In genomic region chr15:85670789-85671700, GRCm38 (mm10) we compare ENCODE assay signal across 7 mouse cellular contexts.
DNase-seq lines count a peak whose midpoint lies in the region; ATAC-seq and TF ChIP-seq lines count a peak whose summit lies in the region.

No protein-coding gene starts in this region.

- H3K27ac ChIP-seq in intestine, postnatal 0 days (ENCODE audit: low read depth, low read length) = peak overlapping the region; percentile 88
- H3K27ac ChIP-seq in limb, embryonic 10.5 days = peak overlapping the region; percentile 77
- H3K27ac ChIP-seq in midbrain, embryonic 12.5 days (replicated peaks) = peak overlapping the region; percentile 89
- peak overlapping the region; percentile 86 for H3K27ac ChIP-seq in stomach, embryonic 14.5 days (ENCODE audit: low read length)

- no peaks in the 10 kb centered on the region for H3K9me3 ChIP-seq in intestine, postnatal 0 days (ENCODE audit: control insufficient read depth)
- no peaks in the 10 kb centered on the region for H3K9me3 ChIP-seq in limb, embryonic 10.5 days (replicated peaks)
- H3K9me3 ChIP-seq in midbrain, embryonic 12.5 days = no peaks in the 10 kb centered on the region
- no peaks in the 10 kb centered on the region for H3K9me3 ChIP-seq in stomach, embryonic 14.5 days (ENCODE audit: control insufficient read depth, low read depth, low read length)

- peaks cover 32% of the 10 kb centered on the region for H3K27me3 ChIP-seq in intestine, postnatal 0 days (replicated peaks; ENCODE audit: control insufficient read depth, insufficient read depth, low read length)
- H3K27me3 ChIP-seq in limb, embryonic 10.5 days (ENCODE audit: low read depth, poor library complexity, severe bottlenecking) = peaks cover 96% of the 10 kb centered on the region
- peaks cover 91% of the 10 kb centered on the region for H3K27me3 ChIP-seq in midbrain, embryonic 12.5 days
- H3K27me3 ChIP-seq in stomach, embryonic 14.5 days (ENCODE audit: control insufficient read depth, insufficient read depth, low read length) = peaks cover 10% of the 10 kb centered on the region

- no peaks in the 10 kb centered on the region for H3K4me1 ChIP-seq in intestine, postnatal 0 days (replicated peaks; ENCODE audit: control insufficient read depth, insufficient read depth, low read length)
- H3K4me1 ChIP-seq in limb, embryonic 10.5 days = peaks cover 22% of the 10 kb centered on the region
- peaks cover 13% of the 10 kb centered on the region for H3K4me1 ChIP-seq in midbrain, embryonic 12.5 days
- peaks cover 17% of the 10 kb centered on the region for H3K4me1 ChIP-seq in stomach, embryonic 14.5 days (ENCODE audit: control insufficient read depth, insufficient read depth, low read length)

- under 1% methylated on average over 110 of the region's 141 CpGs for WGBS in intestine, postnatal 0 days
- WGBS in limb, embryonic 10.5 days = 2% methylated on average over 128 of the region's 141 CpGs
- under 1% methylated on average over 114 of the region's 141 CpGs for WGBS in midbrain, embryonic 12.5 days
- under 1% methylated on average over 71 of the region's 141 CpGs for WGBS in stomach, embryonic 14.5 days

- peak overlapping the region; percentile 83 for H3K9ac ChIP-seq in intestine, postnatal 0 days (ENCODE audit: low read depth, low read length)
- H3K9ac ChIP-seq in midbrain, embryonic 12.5 days (replicated peaks) = peak overlapping the region; percentile 84
- H3K9ac ChIP-seq in stomach, embryonic 14.5 days (replicated peaks; ENCODE audit: low read depth, low read length) = peak overlapping the region; percentile 86

- peak; percentile 87 for DNase-seq in adrenal gland, adult 8-10 months
- DNase-seq in cerebellum, postnatal 25 days = peak; percentile 92 to 93
- peak; percentile 79 to 92 for DNase-seq in gastrocnemius, postnatal 4 days (ENCODE audit: low spot score in 2 of 2)
- DNase-seq in limb, embryonic 10.5 days (ENCODE audit: low spot score) = peak; percentile 68

- H3K36me3 ChIP-seq in intestine, postnatal 0 days (ENCODE audit: control insufficient read depth, insufficient read depth) = no peaks in the 10 kb centered on the region; the same call in 1 of the 2 replicates
- no peaks in the 10 kb centered on the region for H3K36me3 ChIP-seq in limb, embryonic 10.5 days
- H3K36me3 ChIP-seq in midbrain, embryonic 12.5 days = no peaks in the 10 kb centered on the region
- H3K36me3 ChIP-seq in stomach, embryonic 14.5 days (ENCODE audit: control insufficient read depth, insufficient read depth, low read length) = no peaks in the 10 kb centered on the region; the same call in 1 of the 2 replicates

- no peak for TF ChIP-seq CTCF in intestine, postnatal 0 days (IDR thresholded peaks at IDR 0.05; ENCODE audit: low read depth)

- H3K4me3 ChIP-seq in intestine, postnatal 0 days (ENCODE audit: low read depth, low read length) = peak overlapping the region; percentile 76
- peak overlapping the region; percentile 74 for H3K4me3 ChIP-seq in limb, embryonic 10.5 days
- H3K4me3 ChIP-seq in midbrain, embryonic 12.5 days = peak overlapping the region; percentile 69
- peak overlapping the region; percentile 85 for H3K4me3 ChIP-seq in stomach, embryonic 14.5 days (ENCODE audit: low read depth, low read length)

- ATAC-seq in intestine, postnatal 0 days = peak; percentile 57
- ATAC-seq in midbrain, embryonic 12.5 days (ENCODE audit: low FRiP score, low read depth) = peak; percentile 75
- peak; percentile 66 for ATAC-seq in stomach, embryonic 14.5 days (ENCODE audit: insufficient number of reproducible peaks, insufficient read depth, low FRiP score, low read depth)

- peak overlapping the region; percentile 91 for H3K4me2 ChIP-seq in intestine, postnatal 0 days (replicated peaks; ENCODE audit: low read depth)
- peak overlapping the region; percentile 81 for H3K4me2 ChIP-seq in midbrain, embryonic 12.5 days (replicated peaks)
- peak overlapping the region; percentile 86 for H3K4me2 ChIP-seq in stomach, embryonic 14.5 days (replicated peaks; ENCODE audit: low read depth, low read length)

Comparison
In these comparisons a context has a peak if more than half of its experiments do, and no peak if none do; other contexts are left out.
1. Peak in every context shown above with its lines: DNase-seq, ATAC-seq, H3K4me3 ChIP-seq and H3K27ac ChIP-seq.